23 mouse cellular contexts compared by ENCODE assay signal in genomic region chr5:30963916-30964315, GRCm38 (mm10). TPM values are rescaled to one million over a fixed set of nuclear protein-coding genes. Genes with fewer than 3 reads are reported as not detected.
DNase-seq lines count a peak whose midpoint lies in the region; ATAC-seq and TF ChIP-seq lines count a peak whose summit lies in the region.
"Had no signal": no experiment of that assay in that cellular context is flagged by ENCODE, and none has a peak within 500 bp of the region (broad histone marks: within the 10 kb centered on the region; RNA-seq: fewer than 3 reads in every experiment).

No protein-coding gene starts in this region.

- in situ Hi-C loops in Patski (cut with MboI; ENCODE audit: low pct_unique_long_range_greater_than_20kb) = no loop called here

- no peak for DNase-seq in kidney, adult 9 months
- DNase-seq in kidney, postnatal 0 days (ENCODE audit: low spot score) = peak; percentile 82
- DNase-seq in kidney, adult 2 months = no peak
- peak; percentile 99 for DNase-seq in Patski (ENCODE audit: low read depth, low spot score)
- DNase-seq in gastrocnemius, postnatal 10 days = no peak
- DNase-seq: adrenal gland, adult 2 months; adrenal gland, adult 8-10 months; adrenal gland, postnatal 10 days; adrenal gland, postnatal 14 days; adrenal gland, postnatal 25 days; adrenal gland, postnatal 36 days; B cell, adult 2 months; cerebellum, adult 11 months; cerebellum, adult 11-12 months; cerebellum, adult 18-20 months; cerebellum, adult 2 months had no signal

- H3K27ac ChIP-seq in kidney, embryonic 15.5 days = no peak overlapping the region
- no peak overlapping the region for H3K27ac ChIP-seq in kidney, postnatal 0 days
- H3K27ac ChIP-seq in kidney, adult 2 months (ENCODE audit: insufficient read depth, low read depth, low read length) = no peak overlapping the region

- WGBS in kidney, embryonic 15.5 days = 51% methylated on average over 3 of the region's 3 CpGs
- WGBS in kidney, postnatal 0 days = 45% methylated on average over 3 of the region's 3 CpGs
- WGBS in kidney, adult 2 months = 58% methylated on average over 3 of the region's 3 CpGs

- no peaks in the 10 kb centered on the region for H3K9me3 ChIP-seq in kidney, embryonic 15.5 days (replicated peaks)
- H3K9me3 ChIP-seq in kidney, postnatal 0 days (replicated peaks; ENCODE audit: low read length) = no peaks in the 10 kb centered on the region
- H3K9me3 ChIP-seq: G1E had no signal

- no peak overlapping the region for H3K4me3 ChIP-seq in kidney, embryonic 15.5 days (replicated peaks)
- no peak overlapping the region for H3K4me3 ChIP-seq in kidney, postnatal 0 days (replicated peaks; ENCODE audit: low read depth, low read length)
- no peak overlapping the region for H3K4me3 ChIP-seq in kidney, adult 2 months (ENCODE audit: insufficient read depth, low read depth, low read length)

- no peak overlapping the region for H3K9ac ChIP-seq in kidney, embryonic 15.5 days
- H3K9ac ChIP-seq in kidney, postnatal 0 days (ENCODE audit: low read depth, low read length) = no peak overlapping the region

- no peak overlapping the region for H3K4me2 ChIP-seq in kidney, embryonic 15.5 days
- no peak overlapping the region for H3K4me2 ChIP-seq in kidney, postnatal 0 days (ENCODE audit: low read length)

- H3K36me3 ChIP-seq in kidney, embryonic 15.5 days = 0 out of 2 replicates have a peak, but pooled peaks cover under 1% of the 10 kb centered on the region
- H3K36me3 ChIP-seq in kidney, postnatal 0 days (ENCODE audit: insufficient read depth, low read length) = no peaks in the 10 kb centered on the region
- no peaks in the 10 kb centered on the region for H3K36me3 ChIP-seq in kidney, adult 2 months (ENCODE audit: control insufficient read depth, insufficient read depth, low read length)

- peak; percentile 5; the same call in 1 of the 2 replicates for ATAC-seq in kidney, embryonic 15.5 days (replicated peaks; ENCODE audit: low FRiP score)
- peak; percentile 45; the same call in 1 of the 2 replicates for ATAC-seq in kidney, postnatal 0 days (replicated peaks; ENCODE audit: low FRiP score, low read depth)
- ATAC-seq in Patski = peak; percentile 83
- ATAC-seq: activated CD4-positive, CD25-positive, alpha-beta regulatory T cell, adult 4 months; CD4-positive, CD25-positive, alpha-beta regulatory T cell, adult 4 months had no signal

- TF ChIP-seq CTCF in kidney, postnatal 0 days (IDR thresholded peaks at IDR 0.05; ENCODE audit: low read depth) = no peak
- no peak for TF ChIP-seq CTCF in kidney, adult 2 months (conservative IDR thresholded peaks at IDR 0.05; ENCODE audit: insufficient read depth, insufficient read length, low read depth, low read length)
- no peak for TF ChIP-seq CTCF in Patski (IDR thresholded peaks at IDR 0.05)

- peaks cover 22% of the 10 kb centered on the region for H3K4me1 ChIP-seq in kidney, embryonic 15.5 days
- H3K4me1 ChIP-seq in kidney, postnatal 0 days (replicated peaks; ENCODE audit: insufficient read depth, low read length) = peaks cover 7% of the 10 kb centered on the region; the same call in 1 of the 2 replicates
- H3K4me1 ChIP-seq in kidney, adult 2 months (ENCODE audit: control insufficient read depth, insufficient read depth, low read length) = peaks cover 5% of the 10 kb centered on the region; the same call in 1 of the 2 replicates

- no peak for TF ChIP-seq POLR2A in kidney, adult 2 months (IDR thresholded peaks at IDR 0.05; ENCODE audit: low read depth, low read length)

- CTCF ChIA-PET in Patski (lab: Charles Lee) = interaction anchor here (0.8 to 1.8 kb wide), 17 partner anchors 9 to 91 kb away, joined by 3 to 10 read pairs (median 4); partner anchors contain the start of gene Cad

- POLR2A ChIA-PET in Patski (lab: Charles Lee) = interaction anchor here (1.2 to 1.7 kb wide), 5 partner anchors 11 to 85 kb away, joined by 4 to 7 read pairs (median 7); partner anchors contain the start of genes Atraid and Slc5a6

- no peaks in the 10 kb centered on the region for H3K27me3 ChIP-seq in kidney, embryonic 15.5 days
- no peaks in the 10 kb centered on the region for H3K27me3 ChIP-seq in kidney, postnatal 0 days (ENCODE audit: insufficient read depth, low read length)
- H3K27me3 ChIP-seq in kidney, adult 2 months (replicated peaks; ENCODE audit: control insufficient read depth, insufficient read depth, low read length) = no peaks in the 10 kb centered on the region
- H3K27me3 ChIP-seq in Patski = no peaks in the 10 kb centered on the region

RNA-seq across cellular contexts. Expression of gene Preb, which starts 3.8 kb away (rescaled TPM):
- 146 and 151 TPM in 2 replicates for polyA plus RNA-seq in kidney, embryonic 15.5 days (2015; fragmentation: Nextera tagmentation; extraction: Ambion mirVana)
- polyA plus RNA-seq in kidney, postnatal 0 days (2015; fragmentation: Nextera tagmentation; extraction: Ambion mirVana) = 103 and 117 TPM in 2 replicates
- 346 and 372 TPM in 2 replicates for polyA plus RNA-seq in kidney, adult 2 months (2012; rRNA removed)
- polyA plus RNA-seq in Patski (2021) = 226 TPM
- 10 to 100 TPM; 76.8 to 83.0 TPM for total RNA-seq in gastrocnemius, postnatal 10 days (2021)

RNA-seq across cellular contexts. Expression of gene Tcf23, which starts 4.5 kb away (rescaled TPM):
- 1.6 and 1.8 TPM in 2 replicates for polyA plus RNA-seq in kidney, embryonic 15.5 days (2015; fragmentation: Nextera tagmentation; extraction: Ambion mirVana)
- polyA plus RNA-seq in kidney, postnatal 0 days (2015; fragmentation: Nextera tagmentation; extraction: Ambion mirVana) = 2.2 and 2.3 TPM in 2 replicates
- polyA plus RNA-seq in kidney, adult 2 months (2012; rRNA removed) = 0.16 and 0.22 TPM in 2 replicates
- polyA plus RNA-seq in Patski (2021) = not detected
- total RNA-seq in gastrocnemius, postnatal 10 days (2021) = under 1 TPM; 0.09 to 0.28 TPM
- total RNA-seq: CH12.LX, G1E had no signal
- polyA plus RNA-seq: activated CD4-positive, CD25-positive, alpha-beta regulatory T cell, adult 4 months; brain, embryonic 14.5 days; CD4-positive, CD25-positive, alpha-beta regulatory T cell, adult 4 months; G1E had no signal

RNA-seq across cellular contexts. Expression of gene Cgref1, which starts 18.5 kb away (rescaled TPM):
- polyA plus RNA-seq in kidney, embryonic 15.5 days (2015; fragmentation: Nextera tagmentation; extraction: Ambion mirVana) = 12.5 and 17.4 TPM in 2 replicates
- polyA plus RNA-seq in kidney, postnatal 0 days (2015; fragmentation: Nextera tagmentation; extraction: Ambion mirVana) = 47.4 and 52.2 TPM in 2 replicates
- 387 and 411 TPM in 2 replicates for polyA plus RNA-seq in kidney, adult 2 months (2012; rRNA removed)
- 0.23 TPM for polyA plus RNA-seq in Patski (2021)
- 10 to 100 TPM in 1 of 2 experiments, 1 to 10 TPM in 1; 8.5 to 15.3 TPM for total RNA-seq in gastrocnemius, postnatal 10 days (2021)
- total RNA-seq: CH12.LX, MEL had no signal
- polyA plus RNA-seq: G1E had no signal

RNA-seq across cellular contexts. Expression of gene Khk, which starts 42.7 kb away (rescaled TPM):
- polyA plus RNA-seq in kidney, embryonic 15.5 days (2015; fragmentation: Nextera tagmentation; extraction: Ambion mirVana) = 29.3 and 29.7 TPM in 2 replicates
- polyA plus RNA-seq in kidney, postnatal 0 days (2015; fragmentation: Nextera tagmentation; extraction: Ambion mirVana) = 68.9 and 70.6 TPM in 2 replicates
- polyA plus RNA-seq in kidney, adult 2 months (2012; rRNA removed) = 1,147 and 1,266 TPM in 2 replicates
- 45.3 TPM for polyA plus RNA-seq in Patski (2021)
- 10 to 100 TPM; 27.9 TPM for total RNA-seq in gastrocnemius, postnatal 10 days (2021)

RNA-seq across cellular contexts. Expression of gene Emilin1, which starts 50.7 kb away (rescaled TPM):
- 258 and 306 TPM in 2 replicates for polyA plus RNA-seq in kidney, embryonic 15.5 days (2015; fragmentation: Nextera tagmentation; extraction: Ambion mirVana)
- polyA plus RNA-seq in kidney, postnatal 0 days (2015; fragmentation: Nextera tagmentation; extraction: Ambion mirVana) = 204 and 226 TPM in 2 replicates
- polyA plus RNA-seq in kidney, adult 2 months (2012; rRNA removed) = 55.6 and 63.8 TPM in 2 replicates
- polyA plus RNA-seq in Patski (2021) = 0.30 TPM
- total RNA-seq in gastrocnemius, postnatal 10 days (2021) = 10 to 100 TPM; 42.2 to 60.5 TPM

Comparison
In these comparisons a context has a peak if more than half of its experiments do, and no peak if none do; other contexts are left out.
1. DNase-seq: peak in kidney, postnatal 0 days (single experiment) and Patski (single experiment); none in kidney, adult 9 months (single experiment), kidney, adult 2 months (single experiment) and gastrocnemius, postnatal 10 days (single experiment).
2. ATAC-seq: peak in every context shown above with its lines; median percentile 83 in Patski; 45 in kidney, postnatal 0 days; 5 in kidney, embryonic 15.5 days.
3. RNA of gene Cgref1, which starts 18.5 kb away (polyA plus RNA-seq): 387 to 411 TPM in kidney, adult 2 months, 47.4 to 52.2 TPM in kidney, postnatal 0 days and 12.5 to 17.4 TPM in kidney, embryonic 15.5 days; 0.23 TPM in Patski (single experiment); every median in the first group is over 10 times any median in the second.